Mouse (Mus musculus) forebrain, embryonic 13.5 days (tissue): ENCODE measurements at regions not wholly inside any gene's neighbourhood (a gene's known extent, or its start where the extent isn't known, plus 50 kb on each side); places are given as distances from the start of the nearest gene placed in this dataset.
A peak's percentile ranks its signal among the peaks of the same experiment; 100 is the strongest.
"Not testable (repeated sequence)": the region's sequence is repeated elsewhere in the genome, so short reads cannot be mapped to it uniquely, and the experiment has no call there.

Experiments
- ATAC-seq: fragments of 200-750 bp; cut with Nextera tagmentation; 2 replicates; pipeline ENCODE4 v1.8.0; 2017
- H3K27ac ChIP-seq: fragments of 300-500 bp; sonication (generic); 2 replicates; pipeline ENCODE4 v1.5.1; 2015; ENCODE audit warnings: inconsistent platforms, mild to moderate bottlenecking, moderate library complexity
- H3K27me3 ChIP-seq: fragments of 300-500 bp; sonication (generic); 2 replicates; pipeline ENCODE4 v1.6.1; 2015; ENCODE audit warnings: mild to moderate bottlenecking, inconsistent platforms
- H3K36me3 ChIP-seq: fragments of 300-500 bp; sonication (generic); 2 replicates; pipeline ENCODE4 v1.6.1; 2015; ENCODE audit warnings: mild to moderate bottlenecking, inconsistent platforms; ENCODE audit not compliant: poor library complexity, severe bottlenecking
- H3K4me1 ChIP-seq: fragments of 300-500 bp; sonication (generic); 2 replicates; pipeline ENCODE4 v1.6.1; 2015; ENCODE audit warnings: inconsistent platforms
- H3K4me2 ChIP-seq: fragments of 300-500 bp; sonication (generic); 2 replicates; pipeline ENCODE4 v1.6.1; 2015; ENCODE audit warnings: inconsistent platforms, mild to moderate bottlenecking, moderate library complexity
- H3K4me3 ChIP-seq: fragments of 300-500 bp; sonication (generic); 2 replicates; pipeline ENCODE4 v1.5.1; 2015; ENCODE audit warnings: mild to moderate bottlenecking, inconsistent platforms
- H3K9ac ChIP-seq: fragments of 300-500 bp; sonication (generic); 2 replicates; pipeline ENCODE4 v1.6.1; 2015; ENCODE audit warnings: mild to moderate bottlenecking, inconsistent platforms
- H3K9me3 ChIP-seq: fragments of 300-500 bp; sonication (generic); replicated peaks from 2 replicates; pipeline ENCODE4 v1.6.1; 2016; ENCODE audit warnings: inconsistent platforms
- WGBS: fragments of 180-500 bp; shearing (Covaris S2); methylation state at CpG from one replicate; pipeline ENCODE4 v1.1.7; 2015; 5-methylcytosine and 5-hydroxymethylcytosine counted together

DNA sequence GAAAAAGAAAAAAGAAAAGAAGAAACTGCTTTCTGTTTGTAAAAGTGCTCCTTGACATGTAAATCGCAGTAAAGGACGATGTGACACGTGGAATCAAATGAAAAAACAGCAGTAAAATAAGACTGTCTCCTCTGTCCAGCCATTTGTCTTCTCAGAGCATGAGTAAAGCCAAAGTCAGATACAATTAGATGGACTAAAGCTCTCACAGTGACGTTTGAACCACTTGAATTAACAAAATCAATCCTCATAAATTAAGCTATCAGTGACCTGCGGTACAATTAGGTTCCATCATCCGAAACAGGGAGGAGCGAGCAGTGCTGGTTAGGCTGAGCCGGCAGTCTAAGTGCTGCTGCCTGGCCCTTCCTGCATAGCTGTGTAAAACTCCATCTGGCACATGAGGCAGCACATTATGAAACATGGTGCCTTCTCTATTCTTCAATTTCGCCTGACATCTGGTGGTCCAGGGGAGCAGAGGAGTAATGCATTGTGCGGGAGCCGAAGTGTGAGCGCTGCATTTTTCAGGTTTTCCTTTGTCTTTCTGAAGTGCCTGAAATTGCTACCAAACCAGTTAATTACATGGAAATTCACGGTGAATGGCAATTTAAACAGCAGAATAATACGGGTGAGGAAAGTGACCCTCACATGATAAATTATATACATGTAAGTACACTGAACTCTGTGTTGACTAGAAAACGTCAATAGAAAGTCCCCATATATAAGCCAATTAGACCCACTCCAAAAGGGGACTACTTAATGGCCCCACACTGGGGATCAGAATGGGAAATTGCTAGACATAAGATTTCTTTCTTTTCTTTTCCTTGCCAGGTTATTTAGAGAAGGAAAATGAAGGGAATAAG, 118.1 kb downstream of the Mmrn1 start:
- no peaks in the 10 kb centered on the region for H3K9me3 ChIP-seq
- ATAC-seq, result peak; percentile 95
- no peaks in the 10 kb centered on the region for H3K36me3 ChIP-seq
- no peak overlapping the region for H3K9ac ChIP-seq
- peaks cover 28% of the 10 kb centered on the region for H3K4me1 ChIP-seq
- no peak overlapping the region for H3K4me3 ChIP-seq
- peak overlapping the region; percentile 90 for H3K27ac ChIP-seq
- 0 out of 2 replicates have a peak, but pooled peaks cover 2% of the 10 kb centered on the region for H3K27me3 ChIP-seq
- H3K4me2 ChIP-seq, result peak overlapping the region; percentile 43
- WGBS, result 18% methylated on average over 15 of the region's 15 CpGs

DNA sequence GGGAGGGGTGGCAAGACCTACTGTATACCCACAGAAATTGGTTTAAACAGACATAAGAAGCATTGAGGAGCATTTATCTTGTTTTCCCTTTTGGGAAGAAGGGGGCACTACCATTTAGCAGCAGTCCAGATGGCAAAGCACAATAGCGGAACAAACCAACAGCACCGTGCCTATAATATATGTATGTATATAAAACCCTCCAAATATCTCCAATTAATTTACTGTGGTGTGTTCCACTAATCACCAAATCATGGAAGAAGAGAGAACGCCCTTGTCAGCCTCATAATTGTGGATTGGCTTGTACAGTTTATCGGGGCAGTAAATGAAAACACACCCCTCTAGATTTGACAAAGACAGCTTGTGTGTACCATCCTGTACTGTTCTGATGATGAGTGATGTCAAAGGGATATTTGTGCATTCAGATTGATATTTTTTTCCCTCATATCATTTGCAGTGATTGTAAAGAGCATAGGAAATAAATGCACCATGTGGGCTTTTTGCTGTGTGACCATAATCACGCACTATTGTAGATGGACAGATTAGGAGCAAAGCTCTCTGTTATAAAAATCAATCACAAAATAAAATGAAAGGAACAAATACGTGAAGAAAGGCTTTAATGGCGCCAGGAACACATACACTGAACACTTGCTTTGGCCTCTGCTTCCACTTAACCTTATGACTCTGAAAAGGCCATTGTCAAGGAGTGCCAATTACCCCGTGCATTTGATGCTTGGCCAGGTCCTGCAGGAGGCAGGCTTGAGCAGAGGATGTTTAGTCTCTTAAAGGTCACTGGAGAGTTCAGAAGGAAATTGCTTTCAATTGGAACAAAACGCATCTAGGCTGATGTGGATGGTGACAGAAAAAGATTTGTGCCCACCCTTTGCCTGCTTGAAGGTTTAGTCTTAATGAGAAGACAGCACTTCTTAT, 119.0 kb downstream of the Mmrn1 start:
- peak overlapping the region; percentile 90 for H3K27ac ChIP-seq
- peak; percentile 77 for ATAC-seq
- 17% methylated on average over 9 of the region's 9 CpGs for WGBS
- H3K36me3 ChIP-seq, result no peaks in the 10 kb centered on the region
- 0 out of 2 replicates have a peak, but pooled peaks cover 2% of the 10 kb centered on the region for H3K27me3 ChIP-seq
- H3K9ac ChIP-seq, result 0 out of 2 replicates have a peak overlapping the region, but pooled peaks have one; percentile 12
- H3K4me2 ChIP-seq, result peak overlapping the region; percentile 43
- no peak overlapping the region for H3K4me3 ChIP-seq
- H3K9me3 ChIP-seq, result no peaks in the 10 kb centered on the region
- peaks cover 28% of the 10 kb centered on the region for H3K4me1 ChIP-seq

DNA sequence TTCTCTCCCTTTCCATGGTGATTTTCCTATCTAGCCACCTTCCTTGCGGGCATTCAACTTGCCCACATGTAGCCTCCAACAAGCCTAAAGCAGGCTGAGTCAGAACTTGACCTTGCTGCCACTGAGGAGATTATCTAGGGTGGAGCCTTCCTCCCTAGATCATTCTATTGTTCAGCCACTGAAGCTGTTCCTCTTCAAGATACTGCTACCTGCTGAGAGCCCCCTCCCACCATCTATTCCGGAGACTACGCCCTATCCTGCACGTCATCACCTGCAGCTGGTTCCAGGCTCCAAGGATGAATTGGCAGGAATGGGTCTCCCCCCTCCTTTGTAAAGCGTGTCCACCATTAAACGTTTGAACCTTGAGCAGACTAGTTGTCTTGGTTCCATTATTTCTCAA, 122.9 kb downstream of the Mmrn1 start:
- H3K4me3 ChIP-seq, H3K9ac ChIP-seq, H3K27ac ChIP-seq, H3K36me3 ChIP-seq, ATAC-seq, H3K4me2 ChIP-seq, H3K9me3 ChIP-seq, H3K27me3 ChIP-seq: not testable (repeated sequence)
- peaks cover 19% of the 10 kb centered on the region for H3K4me1 ChIP-seq
- 80% methylated on average over 6 of the region's 6 CpGs for WGBS

DNA sequence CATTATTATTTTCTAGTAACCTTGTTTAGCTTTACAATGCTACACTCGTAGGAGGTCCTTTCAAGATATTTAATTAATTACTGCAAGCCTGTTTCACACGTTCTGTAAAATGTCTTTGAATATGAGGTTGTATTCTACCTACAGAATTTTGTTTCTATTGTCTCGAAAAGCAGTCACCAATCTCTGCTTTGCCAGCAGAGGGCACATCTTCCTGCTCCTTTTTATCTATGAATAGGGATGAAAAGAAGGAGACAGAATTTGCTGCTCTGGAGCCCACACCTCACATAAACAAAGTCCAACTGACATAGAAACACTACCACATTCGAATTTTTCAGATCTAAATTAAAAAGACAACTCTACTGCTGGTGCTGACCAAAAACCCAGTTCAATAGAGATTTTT, 117.0 kb upstream of the Ccser1 start:
- H3K4me2 ChIP-seq, result no peak overlapping the region
- H3K36me3 ChIP-seq, result no peaks in the 10 kb centered on the region
- H3K9ac ChIP-seq, result no peak overlapping the region
- WGBS, result 36% methylated on average over 4 of the region's 4 CpGs
- H3K27ac ChIP-seq, result no peak overlapping the region
- H3K9me3 ChIP-seq, result no peaks in the 10 kb centered on the region
- H3K4me3 ChIP-seq, result no peak overlapping the region
- H3K4me1 ChIP-seq, result peaks cover 26% of the 10 kb centered on the region
- no peaks in the 10 kb centered on the region for H3K27me3 ChIP-seq
- ATAC-seq, result no peak

DNA sequence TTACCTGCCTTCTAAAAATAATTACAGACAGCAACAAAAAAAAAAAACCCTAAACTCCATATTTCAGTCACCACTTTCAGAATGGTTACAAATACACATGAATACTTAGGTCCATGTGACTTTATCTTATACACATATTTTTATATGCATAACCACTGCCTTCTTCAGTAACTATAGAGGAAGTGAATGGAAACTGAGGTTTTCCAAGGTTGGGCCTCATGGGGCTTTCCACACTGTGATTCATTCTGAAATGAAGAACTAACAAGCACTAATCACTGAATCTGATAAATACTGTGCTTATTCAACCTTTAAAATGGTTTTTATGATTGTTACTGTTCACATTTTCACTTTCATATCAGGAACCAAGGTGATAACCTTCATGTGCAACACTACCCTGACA, 114.4 kb upstream of the Ccser1 start:
- no peak for ATAC-seq
- Histone ChIP-seq H3K27ac (peak overlapping the region; percentile 37; the same call in 1 of the 2 replicates), H3K9me3 (no peaks in the 10 kb centered on the region), H3K4me3 (no peak overlapping the region), H3K4me1 (peaks cover 30% of the 10 kb centered on the region), H3K9ac (no peak overlapping the region), H3K36me3 (no peaks in the 10 kb centered on the region), H3K4me2 (no peak overlapping the region), H3K27me3 (no peaks in the 10 kb centered on the region)

DNA sequence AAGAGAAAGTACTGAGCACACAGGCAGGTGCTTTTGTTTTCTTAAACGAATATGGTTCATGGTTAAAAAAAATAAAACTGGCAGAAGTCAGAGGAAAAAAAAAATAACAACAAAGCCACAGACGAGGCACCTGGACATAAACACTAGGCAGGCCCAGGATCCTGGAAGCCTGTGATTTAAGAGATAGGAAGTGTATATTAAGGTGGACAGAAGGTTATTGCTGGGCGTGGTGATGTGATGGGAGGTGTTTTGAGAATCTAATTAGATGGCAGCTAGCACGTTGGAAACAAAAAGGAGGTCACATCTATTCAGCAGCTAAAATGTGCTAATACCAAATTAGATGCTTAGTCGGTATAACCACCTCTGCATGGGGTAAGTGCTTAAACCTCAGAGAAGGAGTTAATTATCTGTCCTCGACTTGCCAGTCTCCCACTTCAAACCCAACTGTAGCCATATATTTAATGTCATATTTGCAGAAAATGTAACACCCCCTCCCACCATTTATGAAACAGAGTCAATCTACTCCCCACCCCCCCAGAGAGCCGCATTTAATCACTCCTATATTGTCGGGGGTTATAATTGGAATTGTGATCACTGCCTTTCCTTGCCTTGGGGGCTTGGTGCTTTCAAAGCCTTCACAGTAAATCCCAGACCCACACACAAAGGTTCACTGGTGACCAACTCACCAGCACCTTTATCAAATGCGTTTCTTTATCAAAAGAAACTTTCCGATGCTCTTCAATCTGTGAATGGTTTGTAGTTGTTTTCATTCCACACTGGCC, 113.4 kb upstream of the Ccser1 start:
- Histone ChIP-seq H3K4me2 (0 out of 2 replicates have a peak overlapping the region, but pooled peaks have one; percentile 27), H3K27ac (peak overlapping the region; percentile 37)
- 4% methylated on average over 10 of the region's 10 CpGs for WGBS

DNA sequence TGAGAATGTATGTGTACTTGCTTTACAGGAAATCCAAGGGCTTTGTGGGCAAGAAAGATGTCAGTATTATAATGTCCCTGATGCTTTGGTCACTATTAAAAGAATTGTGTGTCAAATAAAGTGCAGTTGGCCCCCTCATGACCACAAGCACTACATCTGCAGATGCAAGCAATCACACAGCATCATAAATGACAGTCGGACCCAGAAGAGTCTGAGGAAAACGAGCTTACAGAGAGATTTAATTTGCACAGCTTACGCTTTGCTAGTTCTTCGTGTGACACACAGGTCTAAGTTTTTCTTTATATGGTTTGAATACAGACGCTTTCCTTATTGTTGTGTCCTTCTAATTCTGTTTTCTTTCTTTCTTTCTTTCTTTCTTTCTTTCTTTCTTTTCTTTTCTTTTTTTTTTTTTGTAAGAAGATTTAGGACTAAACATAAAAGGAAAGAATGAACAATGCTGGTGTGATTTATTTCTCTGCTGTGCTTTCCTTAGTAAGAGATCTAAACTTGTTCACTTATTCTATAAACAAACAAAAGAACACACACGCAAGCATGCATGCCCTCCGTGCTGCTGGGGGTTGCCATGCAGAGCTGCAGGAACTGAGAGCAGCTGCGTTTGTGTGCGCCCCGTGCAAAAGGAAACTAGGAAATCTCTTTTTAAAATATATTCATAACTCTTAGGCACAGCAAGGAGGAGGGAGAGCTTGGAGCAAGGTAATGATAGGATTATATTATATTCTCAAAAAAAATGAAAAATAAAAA, 112.6 kb upstream of the Ccser1 start:
- H3K36me3 ChIP-seq, result no peaks in the 10 kb centered on the region
- H3K27me3 ChIP-seq, result no peaks in the 10 kb centered on the region
- 0 out of 2 replicates have a peak overlapping the region, but pooled peaks have one; percentile 34 for H3K9ac ChIP-seq
- ATAC-seq, result peak; percentile 59; the same call in 1 of the 2 replicates
- no peaks in the 10 kb centered on the region for H3K9me3 ChIP-seq
- H3K4me3 ChIP-seq, result no peak overlapping the region
- H3K4me2 ChIP-seq, result peak overlapping the region; percentile 36
- peaks cover 30% of the 10 kb centered on the region for H3K4me1 ChIP-seq
- 2% methylated on average over 10 of the region's 10 CpGs for whole genome bisulfite sequencing
- peak overlapping the region; percentile 37 for H3K27ac ChIP-seq

More for the DNA sequence above, 113.4 kb upstream of the Ccser1 start:
- Histone ChIP-seq H3K4me1 (peaks cover 30% of the 10 kb centered on the region), H3K36me3 (no peaks in the 10 kb centered on the region), H3K27me3 (no peaks in the 10 kb centered on the region), H3K9me3 (no peaks in the 10 kb centered on the region), H3K4me3 (no peak overlapping the region), H3K9ac (0 out of 2 replicates have a peak overlapping the region, but pooled peaks have one; percentile 34)
- ATAC-seq, result peak; percentile 69

DNA sequence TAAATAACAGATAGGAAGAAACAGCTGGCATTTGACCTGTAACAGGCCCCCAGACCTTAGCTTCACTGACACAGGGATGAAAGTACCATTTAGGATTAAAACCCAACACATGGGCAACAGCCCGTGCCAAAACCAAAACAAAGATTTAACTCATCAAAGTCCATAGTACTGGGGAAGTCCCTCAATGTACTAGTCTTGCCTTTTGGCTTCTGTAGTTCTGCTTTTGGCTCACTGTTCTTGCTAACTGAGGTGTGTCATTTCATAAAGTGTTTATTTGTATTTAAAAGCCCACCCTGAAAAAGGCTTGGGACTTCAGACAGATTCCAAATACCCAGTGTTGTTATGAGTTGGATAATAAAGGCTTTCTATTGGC, 112.0 kb upstream of the Ccser1 start:
- Histone ChIP-seq H3K9ac (no peak overlapping the region), H3K4me3 (no peak overlapping the region), H3K36me3 (no peaks in the 10 kb centered on the region), H3K27me3 (no peaks in the 10 kb centered on the region), H3K27ac (no peak overlapping the region), H3K4me1 (peaks cover 30% of the 10 kb centered on the region), H3K4me2 (peak overlapping the region; percentile 36), H3K9me3 (no peaks in the 10 kb centered on the region)
- ATAC-seq, result peak; percentile 42; the same call in 1 of the 2 replicates
- 0% methylated on average over 1 of the region's 1 CpGs for WGBS

DNA sequence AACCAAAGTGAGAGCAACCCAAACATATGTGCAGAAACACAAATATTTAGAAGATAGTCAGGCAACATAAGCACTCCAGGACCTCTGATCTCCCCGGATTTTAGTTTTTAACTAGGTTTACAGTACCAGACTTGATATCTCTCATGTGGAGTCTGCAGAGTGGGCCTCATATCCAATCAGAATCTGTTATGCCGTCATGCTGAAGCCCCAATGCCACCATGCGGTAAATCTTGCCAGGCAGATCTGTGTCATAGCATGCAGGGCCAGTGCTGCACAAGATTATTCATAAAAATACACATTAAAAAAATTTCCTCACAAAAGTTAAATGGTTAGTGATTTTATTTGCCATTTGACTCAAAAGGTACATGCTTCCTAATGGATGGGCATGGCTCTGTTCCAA, 106.9 kb upstream of the Ccser1 start:
- 89% methylated on average over 3 of the region's 3 CpGs for WGBS
- Histone ChIP-seq H3K36me3 (no peaks in the 10 kb centered on the region), H3K9me3 (no peaks in the 10 kb centered on the region), H3K4me3 (no peak overlapping the region), H3K27ac (no peak overlapping the region), H3K9ac (no peak overlapping the region), H3K4me1 (peaks cover 2% of the 10 kb centered on the region), H3K4me2 (no peak overlapping the region), H3K27me3 (no peaks in the 10 kb centered on the region)
- ATAC-seq, result 0 out of 2 replicates have a peak, but pooled peaks have one; percentile 56

DNA sequence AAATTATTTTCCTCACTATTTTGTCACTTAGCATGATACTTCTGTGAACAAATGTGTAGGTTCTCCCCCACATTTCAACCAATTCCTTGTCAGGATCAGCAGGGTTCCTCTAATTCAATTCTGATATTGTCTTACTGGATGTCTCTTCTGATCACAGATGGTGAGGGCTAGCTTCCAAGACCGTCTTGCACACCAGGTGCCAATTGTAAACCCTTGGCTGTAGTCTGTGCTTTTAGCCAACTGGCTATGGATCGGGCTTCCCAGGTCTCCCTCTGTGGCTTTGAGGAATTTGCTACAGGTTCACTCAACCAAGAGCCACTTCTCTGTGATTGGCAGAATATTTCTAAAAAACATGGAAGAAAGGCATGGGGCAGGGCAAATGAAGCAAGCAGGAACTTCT, 106.3 kb upstream of the Ccser1 start:
- peak; percentile 75 for ATAC-seq

DNA sequence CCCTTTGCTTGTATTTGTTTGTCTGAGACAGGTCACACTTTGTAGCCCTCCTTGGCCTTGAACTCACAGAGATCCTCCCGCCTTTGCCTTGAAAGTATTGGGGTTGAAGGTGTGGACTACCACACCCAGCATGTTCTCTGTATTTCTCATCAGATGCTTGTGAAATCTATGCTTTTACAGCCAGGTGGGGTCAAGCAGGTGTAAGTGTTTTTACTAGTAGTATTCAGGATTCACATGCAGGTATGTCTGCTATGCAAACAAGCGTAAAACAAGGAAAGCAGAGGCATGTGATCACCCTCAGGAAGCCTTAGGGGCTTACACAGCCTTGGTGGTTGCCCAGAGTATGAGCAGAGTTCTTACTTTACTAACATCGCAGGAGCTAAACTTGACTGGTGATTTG, 105.4 kb upstream of the Ccser1 start:
- no peak overlapping the region for H3K4me3 ChIP-seq
- no peak overlapping the region for H3K27ac ChIP-seq
- no peaks in the 10 kb centered on the region for H3K4me1 ChIP-seq
- H3K9ac ChIP-seq, result no peak overlapping the region
- no peak for ATAC-seq
- WGBS, result 93% methylated on average over 3 of the region's 3 CpGs
- H3K9me3 ChIP-seq, result no peaks in the 10 kb centered on the region
- no peak overlapping the region for H3K4me2 ChIP-seq
- no peaks in the 10 kb centered on the region for H3K27me3 ChIP-seq
- H3K36me3 ChIP-seq, result no peaks in the 10 kb centered on the region

More for the DNA sequence above, 106.3 kb upstream of the Ccser1 start:
- Histone ChIP-seq H3K36me3 (no peaks in the 10 kb centered on the region), H3K9ac (no peak overlapping the region), H3K4me1 (no peaks in the 10 kb centered on the region), H3K9me3 (no peaks in the 10 kb centered on the region), H3K4me2 (no peak overlapping the region), H3K27me3 (no peaks in the 10 kb centered on the region), H3K4me3 (no peak overlapping the region), H3K27ac (no peak overlapping the region)
- 40% methylated on average over 2 of the region's 2 CpGs for WGBS
